Mouse (Mus musculus): ENCODE measurements at regions not wholly inside any gene's neighbourhood (a gene's known extent, or its start where the extent isn't known, plus 50 kb on each side); places are given as distances from the start of the nearest gene placed in this dataset.

GRCm38 (mm10) chr13:110784162-110784785 is 389.4 kb downstream of the Plk2 start:
- 67% methylated on average over 12 of the region's 12 CpGs for WGBS (ENCODE audit: insufficient replicate concordance)
- no peak for ATAC-seq
- Histone ChIP-seq H3K36me3 (no peaks in the 10 kb centered on the region), H3K4me3 (no peak overlapping the region), H3K9me3 (replicated peaks) (no peaks in the 10 kb centered on the region), H3K27me3 (replicated peaks) (no peaks in the 10 kb centered on the region), H3K9ac (no peak overlapping the region), H3K4me2 (no peak overlapping the region), H3K27ac (no peak overlapping the region), H3K4me1 (no peaks in the 10 kb centered on the region)

DNA sequence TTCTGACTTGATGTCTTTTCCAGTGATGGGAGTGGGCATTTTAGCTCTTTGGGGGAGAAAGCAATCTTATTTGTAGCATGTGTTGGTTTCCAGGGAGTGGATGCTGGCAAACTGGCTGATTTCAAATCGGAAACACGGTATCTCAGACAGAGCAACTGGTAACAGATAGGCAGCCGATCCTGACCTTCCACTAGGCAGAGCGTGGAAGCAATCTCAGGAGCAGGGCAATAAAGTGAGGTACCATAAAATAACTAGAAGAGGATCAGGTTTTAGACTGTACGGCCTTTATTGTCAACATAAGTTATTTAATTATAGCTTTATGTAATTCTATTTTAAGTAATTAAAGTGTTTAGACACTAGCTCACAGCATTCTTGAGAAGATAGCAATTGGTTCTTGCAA is 390.0 kb downstream of the Plk2 start:
- no peak overlapping the region for H3K4me3 ChIP-seq
- WGBS (ENCODE audit: insufficient replicate concordance): 79% methylated on average over 5 of the region's 5 CpGs

DNA sequence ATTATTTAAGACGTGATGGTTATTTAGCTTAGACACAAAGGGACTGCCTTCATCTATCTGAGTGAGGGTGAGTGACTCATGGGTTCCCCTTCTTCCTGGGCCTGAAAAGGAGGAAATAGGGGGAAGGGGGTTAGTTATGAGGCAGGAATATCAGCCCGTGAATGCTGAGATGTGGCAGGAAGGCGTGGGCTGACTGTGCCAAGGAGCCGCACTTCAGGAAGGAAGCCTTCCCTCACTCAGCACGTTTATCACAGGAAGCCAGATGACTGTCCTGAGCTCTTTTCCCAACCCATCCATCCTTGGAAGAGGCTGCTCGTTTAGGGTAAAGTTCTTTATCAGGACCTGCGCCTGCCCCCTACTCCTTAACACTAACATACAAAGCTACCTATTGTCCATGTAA is 403.5 kb downstream of the Plk2 start:
- no peaks in the 10 kb centered on the region for H3K9me3 ChIP-seq (replicated peaks)
- H3K4me1 ChIP-seq: 0 out of 2 replicates have a peak, but pooled peaks cover 4% of the 10 kb centered on the region
- no peaks in the 10 kb centered on the region for H3K27me3 ChIP-seq (replicated peaks)
- no peak overlapping the region for H3K4me2 ChIP-seq
- WGBS (ENCODE audit: insufficient replicate concordance): 12% methylated on average over 7 of the region's 7 CpGs
- no peak overlapping the region for H3K9ac ChIP-seq
- no peak for ATAC-seq
- no peak overlapping the region for H3K27ac ChIP-seq
- H3K4me3 ChIP-seq: no peak overlapping the region
- no peaks in the 10 kb centered on the region for H3K36me3 ChIP-seq

More for the DNA sequence above, 390.0 kb downstream of the Plk2 start:
- no peaks in the 10 kb centered on the region for H3K9me3 ChIP-seq (replicated peaks)
- no peak overlapping the region for H3K9ac ChIP-seq
- no peak for ATAC-seq
- H3K27me3 ChIP-seq (replicated peaks): no peaks in the 10 kb centered on the region
- no peak overlapping the region for H3K27ac ChIP-seq
- H3K36me3 ChIP-seq: no peaks in the 10 kb centered on the region
- no peaks in the 10 kb centered on the region for H3K4me1 ChIP-seq
- no peak overlapping the region for H3K4me2 ChIP-seq

DNA sequence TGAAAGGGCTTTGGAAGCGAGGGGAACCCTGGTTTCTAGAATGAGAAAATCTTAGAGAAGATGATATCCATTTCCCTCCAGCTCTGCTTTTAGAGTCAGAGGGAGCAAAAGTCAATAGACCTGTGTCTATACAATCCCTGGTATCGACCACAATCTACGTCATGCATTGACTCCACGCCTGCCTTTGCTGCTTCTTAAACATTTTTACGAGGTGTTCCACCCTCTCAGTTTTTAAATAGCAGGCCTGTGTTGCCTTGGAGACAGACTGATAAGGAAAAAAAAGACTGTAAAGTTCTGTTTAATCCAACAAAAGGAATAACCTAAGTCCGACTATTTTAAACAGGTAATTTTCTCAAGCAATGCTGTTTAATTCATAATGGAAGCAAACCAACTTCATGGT is 408.0 kb downstream of the Plk2 start:
- H3K27ac ChIP-seq: no peak overlapping the region
- WGBS (ENCODE audit: insufficient replicate concordance): 71% methylated on average over 6 of the region's 6 CpGs
- no peaks in the 10 kb centered on the region for H3K27me3 ChIP-seq (replicated peaks)
- no peak overlapping the region for H3K4me3 ChIP-seq
- H3K9ac ChIP-seq: no peak overlapping the region
- ATAC-seq: no peak
- H3K4me1 ChIP-seq: 0 out of 2 replicates have a peak, but pooled peaks cover 4% of the 10 kb centered on the region
- no peak overlapping the region for H3K4me2 ChIP-seq
- no peaks in the 10 kb centered on the region for H3K36me3 ChIP-seq
- H3K9me3 ChIP-seq (replicated peaks): no peaks in the 10 kb centered on the region

DNA sequence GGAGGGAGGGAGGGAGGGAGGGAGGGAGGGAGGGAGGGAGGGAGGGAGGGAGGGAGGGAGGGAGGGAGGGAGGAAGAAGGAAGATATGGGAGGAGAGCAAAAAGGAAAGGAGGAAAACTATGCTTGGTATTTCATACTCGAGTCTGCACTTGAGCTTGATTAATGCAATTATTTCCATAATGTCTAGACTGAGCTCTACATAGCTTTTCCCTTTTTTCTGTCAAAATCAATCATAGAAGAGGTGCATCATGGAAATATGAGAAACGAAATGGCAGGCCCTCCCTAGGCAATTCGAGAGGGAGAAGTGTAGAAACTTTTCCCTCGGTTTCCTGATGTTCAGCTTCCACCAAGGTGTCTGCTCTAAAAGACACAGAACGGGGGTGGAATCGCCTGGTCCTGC is 417.6 kb downstream of the Plk2 start:
- no peaks in the 10 kb centered on the region for H3K36me3 ChIP-seq
- no peaks in the 10 kb centered on the region for H3K27me3 ChIP-seq (replicated peaks)
- no peak overlapping the region for H3K4me2 ChIP-seq
- no peak for ATAC-seq
- no peak overlapping the region for H3K9ac ChIP-seq
- no peak overlapping the region for H3K27ac ChIP-seq
- no peak overlapping the region for H3K4me3 ChIP-seq
- H3K9me3 ChIP-seq (replicated peaks): no peaks in the 10 kb centered on the region
- no peaks in the 10 kb centered on the region for H3K4me1 ChIP-seq
- 67% methylated on average over 6 of the region's 6 CpGs for WGBS (ENCODE audit: insufficient replicate concordance)

DNA sequence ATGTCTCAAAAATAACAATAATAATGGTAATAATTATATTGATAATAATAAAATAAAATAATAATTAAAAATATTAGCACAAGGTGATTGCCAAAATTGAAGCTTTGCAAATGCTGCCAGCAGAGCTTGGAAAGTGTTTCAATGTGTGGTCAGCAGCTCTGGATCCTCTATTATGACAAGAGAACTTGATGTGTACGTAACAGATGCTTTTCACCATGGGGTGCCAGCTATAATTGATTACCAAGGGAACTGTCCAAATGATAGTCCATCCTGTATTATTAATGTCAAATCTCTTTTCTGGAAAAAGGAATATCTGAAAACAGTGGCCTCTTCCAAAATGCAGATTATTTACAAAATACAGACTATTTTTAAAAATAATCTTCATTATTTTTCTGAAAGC is 419.2 kb downstream of the Plk2 start:
- ATAC-seq: no peak
- H3K27ac ChIP-seq: no peak overlapping the region
- H3K9ac ChIP-seq: no peak overlapping the region
- no peaks in the 10 kb centered on the region for H3K27me3 ChIP-seq (replicated peaks)
- H3K9me3 ChIP-seq (replicated peaks): no peaks in the 10 kb centered on the region
- no peak overlapping the region for H3K4me2 ChIP-seq
- no peak overlapping the region for H3K4me3 ChIP-seq
- H3K36me3 ChIP-seq: no peaks in the 10 kb centered on the region
- H3K4me1 ChIP-seq: no peaks in the 10 kb centered on the region
- 75% methylated on average over 1 of the region's 1 CpGs for WGBS (ENCODE audit: insufficient replicate concordance)

- Histone ChIP-seq H3K4me3 (no peak overlapping the region), H3K9me3 (replicated peaks) (no peaks in the 10 kb centered on the region), H3K36me3 (no peaks in the 10 kb centered on the region), H3K9ac (no peak overlapping the region), H3K4me1 (no peaks in the 10 kb centered on the region), H3K27ac (no peak overlapping the region), H3K4me2 (no peak overlapping the region), H3K27me3 (replicated peaks) (no peaks in the 10 kb centered on the region)
- 28% methylated on average over 2 of the region's 2 CpGs for WGBS (ENCODE audit: insufficient replicate concordance)
- ATAC-seq: no peak
Measured at GRCm38 (mm10) chr13:110819301-110819862, 424.5 kb downstream of the Plk2 start.

GRCm38 (mm10) chr13:110824878-110825277 is 429.9 kb upstream of the Actbl2 start:
- no peaks in the 10 kb centered on the region for H3K4me1 ChIP-seq
- H3K36me3 ChIP-seq: no peaks in the 10 kb centered on the region
- no peak overlapping the region for H3K4me3 ChIP-seq
- no peak overlapping the region for H3K9ac ChIP-seq
- ATAC-seq: no peak
- no peak overlapping the region for H3K4me2 ChIP-seq
- no peaks in the 10 kb centered on the region for H3K9me3 ChIP-seq (replicated peaks)
- no peaks in the 10 kb centered on the region for H3K27me3 ChIP-seq (replicated peaks)
- H3K27ac ChIP-seq: no peak overlapping the region
- 70% methylated on average over 9 of the region's 9 CpGs for WGBS (ENCODE audit: insufficient replicate concordance)

- no peak overlapping the region for H3K4me3 ChIP-seq
- H3K27ac ChIP-seq: no peak overlapping the region
- WGBS (ENCODE audit: insufficient replicate concordance): 69% methylated on average over 5 of the region's 5 CpGs
- no peaks in the 10 kb centered on the region for H3K36me3 ChIP-seq
- no peak for ATAC-seq
- H3K4me2 ChIP-seq: no peak overlapping the region
- no peak overlapping the region for H3K9ac ChIP-seq
- no peaks in the 10 kb centered on the region for H3K9me3 ChIP-seq (replicated peaks)
- no peaks in the 10 kb centered on the region for H3K27me3 ChIP-seq (replicated peaks)
- H3K4me1 ChIP-seq: no peaks in the 10 kb centered on the region
Measured at GRCm38 (mm10) chr13:110832442-110832841, 422.4 kb upstream of the Actbl2 start.

- Histone ChIP-seq H3K4me1 (no peaks in the 10 kb centered on the region), H3K9ac (no peak overlapping the region), H3K4me3 (no peak overlapping the region), H3K4me2 (no peak overlapping the region), H3K9me3 (replicated peaks) (no peaks in the 10 kb centered on the region), H3K27ac (no peak overlapping the region), H3K36me3 (no peaks in the 10 kb centered on the region), H3K27me3 (replicated peaks) (no peaks in the 10 kb centered on the region)
- no peak for ATAC-seq
- 69% methylated on average over 7 of the region's 7 CpGs for WGBS (ENCODE audit: insufficient replicate concordance)
Measured at GRCm38 (mm10) chr13:110836936-110837335, 417.9 kb upstream of the Actbl2 start.

DNA sequence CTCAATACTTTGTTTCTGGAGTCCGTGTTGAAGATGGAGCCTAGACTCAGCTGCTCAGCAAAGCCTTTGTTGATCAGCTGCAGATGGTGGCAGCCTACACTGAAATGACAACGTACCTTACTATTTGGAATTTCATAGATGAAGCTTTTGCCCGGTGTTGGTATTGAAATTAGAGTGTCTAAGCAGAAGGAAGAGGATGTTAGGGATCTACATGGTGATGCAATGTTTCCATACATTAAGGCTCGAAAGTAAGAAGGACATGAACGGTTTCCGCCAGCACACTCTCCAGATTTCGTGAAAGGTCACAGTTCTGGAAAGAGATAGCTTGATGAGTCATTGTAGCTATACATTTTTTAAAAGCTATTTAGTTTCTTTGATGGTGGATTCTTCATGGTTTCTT is 412.9 kb upstream of the Actbl2 start:
- Histone ChIP-seq H3K36me3 (no peaks in the 10 kb centered on the region), H3K4me3 (no peak overlapping the region), H3K4me1 (no peaks in the 10 kb centered on the region), H3K9me3 (replicated peaks) (no peaks in the 10 kb centered on the region), H3K27ac (no peak overlapping the region), H3K4me2 (no peak overlapping the region), H3K27me3 (replicated peaks) (no peaks in the 10 kb centered on the region), H3K9ac (no peak overlapping the region)
- no peak for ATAC-seq
- WGBS (ENCODE audit: insufficient replicate concordance): 71% methylated on average over 7 of the region's 7 CpGs

DNA sequence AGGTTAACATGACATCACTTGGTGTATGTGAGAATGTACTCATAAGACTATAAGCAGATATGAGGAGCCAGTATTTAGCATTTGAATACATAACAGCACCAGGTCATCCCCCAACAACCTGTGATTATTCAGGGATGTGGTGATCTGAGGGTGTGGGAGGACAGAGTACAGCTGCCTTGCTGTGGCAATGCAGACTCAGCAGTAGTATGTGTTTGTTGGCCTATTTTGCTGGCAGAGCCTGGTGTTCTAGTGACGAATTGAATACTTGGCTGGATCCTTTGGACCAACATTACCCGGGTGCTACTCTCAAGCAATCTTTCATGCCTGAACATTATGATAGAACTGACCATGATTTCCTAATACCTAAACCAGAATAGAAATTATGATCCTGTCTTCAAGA is 409.1 kb upstream of the Actbl2 start:
- no peak for ATAC-seq
- no peaks in the 10 kb centered on the region for H3K9me3 ChIP-seq (replicated peaks)
- no peak overlapping the region for H3K4me2 ChIP-seq
- H3K9ac ChIP-seq: no peak overlapping the region
- H3K27me3 ChIP-seq (replicated peaks): no peaks in the 10 kb centered on the region
- H3K27ac ChIP-seq: no peak overlapping the region
- WGBS (ENCODE audit: insufficient replicate concordance): 75% methylated on average over 2 of the region's 2 CpGs
- no peaks in the 10 kb centered on the region for H3K36me3 ChIP-seq
- H3K4me3 ChIP-seq: no peak overlapping the region
- H3K4me1 ChIP-seq: no peaks in the 10 kb centered on the region
